Mouse (Mus musculus) cerebral cortex, adult 2 months (tissue): ENCODE results near the gene Tgm5.

Experiments used
- WGBS: fragments of 180-500 bp; shearing (Covaris S2); methylation state at CpG from one replicate; pipeline ENCODE4 v1.1.7; 2018; 5-methylcytosine and 5-hydroxymethylcytosine counted together

Gene Tgm5

GRCm38 (mm10) chr2:121039382-121039781 is 46.3 kb downstream of the Tgm5 start:
- WGBS: 98% methylated on average over 1 of the region's 1 CpGs

- 100% methylated on average over 1 of the region's 1 CpGs for whole genome bisulfite sequencing
Measured at GRCm38 (mm10) chr2:121038851-121039250, 46.8 kb downstream of the Tgm5 start.

GRCm38 (mm10) chr2:121036733-121037341 is 48.8 kb downstream of the Tgm5 start, which contains the start of gene Epb42:
Gene Epb42 (minus strand): TSS chr2:121037072.
- 75% methylated on average over 5 of the region's 5 CpGs for WGBS

- WGBS: 80% methylated on average over 5 of the region's 5 CpGs
Measured at GRCm38 (mm10) chr2:121022918-121023317, 62.7 kb downstream of the Tgm5 start.

GRCm38 (mm10) chr2:121017151-121017550 is 68.5 kb downstream of the Tgm5 start:
- 95% methylated on average over 1 of the region's 1 CpGs for WGBS

- WGBS: 94% methylated on average over 9 of the region's 9 CpGs
Measured at GRCm38 (mm10) chr2:121016226-121016625, 69.4 kb downstream of the Tgm5 start.

- 86% methylated on average over 2 of the region's 2 CpGs for WGBS
Measured at GRCm38 (mm10) chr2:121015507-121015906, 70.1 kb downstream of the Tgm5 start.

GRCm38 (mm10) chr2:121012676-121013075 is 73.0 kb downstream of the Tgm5 start:
- WGBS: 93% methylated on average over 9 of the region's 9 CpGs

- WGBS: 19% methylated on average over 5 of the region's 5 CpGs
Measured at GRCm38 (mm10) chr2:121009071-121009677, 76.5 kb downstream of the Tgm5 start.

- under 1% methylated on average over 12 of the region's 12 CpGs for WGBS
Measured at GRCm38 (mm10) chr2:121008664-121009007, 77.0 kb downstream of the Tgm5 start.

- 2% methylated on average over 34 of the region's 34 CpGs for WGBS
Measured at GRCm38 (mm10) chr2:121007925-121008663, 77.5 kb downstream of the Tgm5 start, which contains the start of gene Ccndbp1. Gene Ccndbp1 (plus strand): TSS chr2:121008403.

GRCm38 (mm10) chr2:121006986-121007385 is 78.7 kb downstream of the Tgm5 start:
- 85% methylated on average over 1 of the region's 1 CpGs for WGBS

- WGBS: 91% methylated on average over 7 of the region's 7 CpGs
Measured at GRCm38 (mm10) chr2:121004018-121004811, 81.4 kb downstream of the Tgm5 start.

GRCm38 (mm10) chr2:121003586-121003985 is 82.1 kb downstream of the Tgm5 start:
- 88% methylated on average over 2 of the region's 2 CpGs for WGBS

GRCm38 (mm10) chr2:120998863-120999262 is 86.8 kb downstream of the Tgm5 start:
- 79% methylated on average over 8 of the region's 8 CpGs for WGBS

GRCm38 (mm10) chr2:120996607-120997006 is 89.0 kb downstream of the Tgm5 start:
- WGBS: 37% methylated on average over 1 of the region's 1 CpGs
